Comparison of ENCODE assay signal across 25 mouse cellular contexts in genomic region chr15:96045561-96045960, GRCm38 (mm10).
"Had no signal": no experiment of that assay in that cellular context is flagged by ENCODE, and none has a peak within 500 bp of the region (broad histone marks: within the 10 kb centered on the region; RNA-seq: fewer than 3 reads in every experiment).

No protein-coding gene starts in this region.

- H3K27ac ChIP-seq: heart, adult 2 months; hindbrain, embryonic 12.5 days; hindbrain, embryonic 14.5 days; intestine, embryonic 15.5 days; layer of hippocampus, adult 2 months; left cerebral cortex, adult 2 months; limb, embryonic 12.5 days; liver, embryonic 13.5 days; liver, embryonic 15.5 days had no signal

- H3K4me1 ChIP-seq: hindbrain, embryonic 12.5 days; intestine, embryonic 15.5 days; liver, embryonic 13.5 days; liver, embryonic 15.5 days had no signal

- H3K27me3 ChIP-seq: hindbrain, embryonic 12.5 days; intestine, embryonic 15.5 days; limb, embryonic 12.5 days; liver, embryonic 13.5 days; liver, embryonic 15.5 days had no signal

- H3K4me2 ChIP-seq: hindbrain, embryonic 12.5 days; hindbrain, embryonic 14.5 days; intestine, embryonic 15.5 days; limb, embryonic 12.5 days; liver, embryonic 11.5 days; liver, embryonic 13.5 days; liver, embryonic 15.5 days had no signal

- H3K9ac ChIP-seq: hindbrain, embryonic 12.5 days; hindbrain, embryonic 14.5 days; intestine, embryonic 15.5 days; limb, embryonic 12.5 days; liver, embryonic 13.5 days; liver, embryonic 15.5 days; liver, postnatal 0 days had no signal

- H3K9me3 ChIP-seq: hindbrain, embryonic 12.5 days; intestine, embryonic 15.5 days; limb, embryonic 12.5 days; liver, embryonic 13.5 days; liver, embryonic 15.5 days had no signal

- H3K4me3 ChIP-seq: heart, adult 2 months; hindbrain, embryonic 12.5 days; intestine, embryonic 15.5 days; layer of hippocampus, adult 2 months; left cerebral cortex, adult 2 months; limb, embryonic 12.5 days; liver, embryonic 13.5 days; liver, embryonic 15.5 days had no signal

- DNase-seq: gastrocnemius, postnatal 14 days; gastrocnemius, postnatal 36 days; heart, adult 11 months; heart, adult 2 months; heart, postnatal 14 days; kidney, adult 18-20 months; kidney, adult 8-10 months; kidney, postnatal 10 days; kidney, postnatal 25 days; kidney, postnatal 4 days; left cerebral cortex, postnatal 4 days; liver; liver, embryonic 13.5 days; liver, postnatal 0 days had no signal

- H3K36me3 ChIP-seq: hindbrain, embryonic 12.5 days; intestine, embryonic 15.5 days; limb, embryonic 12.5 days; liver, embryonic 13.5 days; liver, embryonic 15.5 days had no signal

- ATAC-seq: hindbrain, embryonic 16.5 days; inflammation-experienced regulatory T-cells, adult 6 months; intestine, embryonic 15.5 days; intestine, postnatal 0 days; liver, postnatal 0 days had no signal
